Mouse (Mus musculus): Measurements from ENCODE around the gene Itpk1.
"Not testable (repeated sequence)": the region's sequence is repeated elsewhere in the genome, so short reads cannot be mapped to it uniquely, and the experiment has no call there.

Itpk1 gene

GRCm38 (mm10) chr12:102653003-102653402, 51.7 kb downstream of the Itpk1 start:
- DNase-seq = no peak

GRCm38 (mm10) chr12:102652420-102652819, 52.3 kb downstream of the Itpk1 start:
- DNase-seq = no peak

DNA sequence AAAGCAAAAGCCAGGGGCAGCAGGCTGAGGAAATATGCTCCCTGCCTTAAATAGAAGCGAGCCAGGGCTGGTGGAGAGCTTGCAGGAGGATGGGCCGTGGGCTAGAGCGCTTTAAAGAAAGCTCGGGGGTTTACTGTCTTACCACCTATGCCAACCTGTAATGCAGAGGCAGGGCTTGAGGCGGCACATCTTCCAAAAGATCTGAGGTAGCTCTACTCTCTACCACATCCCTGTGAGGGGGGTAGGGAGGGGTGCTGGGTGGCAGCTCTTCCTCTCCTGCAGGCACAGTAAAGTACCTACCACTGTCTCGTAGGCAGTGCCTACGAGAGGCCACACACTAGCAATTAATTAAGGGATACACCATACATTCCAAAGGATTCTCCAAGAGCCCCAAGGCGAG, 52.9 kb downstream of the Itpk1 start:
- DNase-seq = no peak

DNA sequence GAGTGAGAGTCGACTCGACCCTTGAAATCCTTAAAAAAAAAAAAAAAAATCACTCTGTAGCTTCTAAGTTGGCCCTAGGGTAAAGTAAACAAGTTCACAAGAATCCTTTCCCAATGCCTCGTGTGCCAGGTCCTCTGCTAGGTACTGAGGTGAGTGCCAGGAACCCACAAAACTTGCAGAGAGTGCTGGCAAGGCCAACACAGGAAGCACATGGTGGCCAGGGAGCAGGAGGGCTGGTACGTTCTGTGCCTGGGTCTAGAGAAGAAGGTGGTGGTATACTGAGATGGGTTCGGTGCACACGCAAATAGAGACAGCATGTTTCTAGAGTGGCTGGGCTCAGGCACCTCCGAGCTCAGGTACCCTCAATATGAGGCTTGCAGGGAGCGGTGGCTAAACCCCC, 53.3 kb downstream of the Itpk1 start:
- peak in 1 of 2 experiments; percentile 72 for DNase-seq

DNA sequence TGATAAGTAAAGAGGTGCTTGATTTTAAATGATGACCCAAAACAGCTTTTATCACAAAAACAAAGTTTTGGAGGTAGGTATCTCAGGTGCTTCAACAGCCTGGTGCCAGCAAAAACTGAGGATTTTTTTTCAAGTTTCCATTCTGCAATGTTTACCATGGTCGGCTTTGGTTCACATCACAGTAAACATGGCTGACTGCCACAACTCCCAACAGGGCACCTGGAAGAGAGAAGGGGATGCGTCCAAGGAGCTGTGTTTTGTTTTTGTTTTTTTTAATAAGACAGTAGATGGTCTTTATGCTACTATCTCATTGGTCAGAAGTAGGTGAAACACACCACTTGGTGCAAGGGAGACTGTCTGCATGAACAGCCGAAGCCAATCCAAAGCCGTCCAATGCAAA, 54.1 kb downstream of the Itpk1 start:
- DNase-seq = no peak

- DNase-seq = peak; percentile 72 to 89
Measured at GRCm38 (mm10) chr12:102647839-102648564, 56.7 kb downstream of the Itpk1 start.

DNA sequence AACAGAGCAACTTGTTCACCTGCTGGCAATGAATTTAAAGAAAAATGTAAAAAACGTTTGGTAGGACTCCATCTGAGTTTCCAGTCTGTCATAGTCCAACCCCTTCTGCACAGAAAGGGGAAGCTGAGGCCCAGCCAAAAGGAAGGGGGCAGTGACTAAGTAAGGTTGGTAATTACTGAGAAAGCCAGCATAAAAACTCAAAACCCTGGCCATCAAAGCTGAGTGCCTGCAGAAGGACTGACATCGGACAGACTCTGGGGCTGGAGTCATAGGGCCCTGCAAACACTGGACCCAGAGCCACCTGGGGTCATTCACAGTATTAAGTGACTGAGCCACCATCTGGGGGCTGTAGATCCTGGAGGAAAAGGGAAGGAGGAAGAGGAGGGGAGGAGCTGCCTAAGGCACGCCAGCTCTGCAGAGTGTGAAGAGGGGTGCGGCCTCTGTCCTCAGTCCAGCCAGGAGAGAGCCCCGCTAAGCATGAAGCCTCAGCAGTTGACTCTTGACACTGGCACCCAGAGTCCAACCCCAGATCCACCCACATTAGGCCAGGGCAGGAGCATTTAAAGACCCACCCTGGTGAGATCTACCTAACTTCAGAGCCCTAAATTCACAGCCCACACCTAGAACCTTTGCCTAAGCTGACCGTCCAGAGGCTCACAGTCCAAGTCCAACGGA, 58.0 kb downstream of the Itpk1 start:
- DNase-seq = peak; percentile 44 to 61

- no peak for DNase-seq
Measured at GRCm38 (mm10) chr12:102645911-102646585, 58.7 kb downstream of the Itpk1 start.

DNA sequence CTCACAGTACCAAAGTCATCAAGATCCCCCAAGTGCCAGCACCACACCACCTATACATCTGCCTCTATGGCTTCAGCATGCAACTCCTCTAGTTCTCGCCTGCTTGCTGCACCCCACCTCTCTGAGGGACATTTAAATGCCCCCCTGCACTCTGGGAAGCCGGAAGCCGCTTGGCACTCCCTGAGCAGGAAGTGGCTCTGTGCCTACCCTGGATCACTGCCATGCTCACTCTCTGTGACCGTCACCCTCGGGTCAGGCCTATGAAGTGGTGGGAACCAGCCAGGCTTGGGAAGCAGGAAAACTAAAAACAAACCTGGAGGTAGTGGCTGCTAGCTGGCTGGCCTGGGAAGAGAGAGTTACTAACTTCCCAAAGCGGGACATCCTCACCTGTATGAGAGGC, 61.4 kb downstream of the Itpk1 start:
- DNase-seq = peak; percentile 79 to 83

- no peak for DNase-seq
Measured at GRCm38 (mm10) chr12:102640436-102641163, 64.1 kb downstream of the Itpk1 start.

DNA sequence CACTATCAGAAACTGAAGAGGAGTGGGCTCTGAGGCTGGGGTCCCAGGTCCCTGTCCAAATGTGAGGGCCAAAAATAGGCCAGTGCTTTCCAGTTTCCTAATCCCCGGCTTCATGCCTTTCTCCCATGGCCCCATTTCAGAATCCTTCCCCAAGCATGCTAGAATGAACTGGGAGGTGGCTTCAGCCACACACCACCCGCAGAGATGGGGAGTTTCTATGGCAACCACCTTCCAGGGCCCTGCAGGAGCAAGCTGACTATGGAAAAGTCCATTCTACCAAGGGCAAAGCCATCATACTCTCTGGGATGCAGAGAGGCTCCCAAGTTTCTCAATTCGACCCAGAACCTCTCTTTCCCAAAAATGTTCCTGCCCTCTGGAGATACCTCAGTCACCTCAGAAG, 65.9 kb downstream of the Itpk1 start:
- DNase-seq = no peak

DNA sequence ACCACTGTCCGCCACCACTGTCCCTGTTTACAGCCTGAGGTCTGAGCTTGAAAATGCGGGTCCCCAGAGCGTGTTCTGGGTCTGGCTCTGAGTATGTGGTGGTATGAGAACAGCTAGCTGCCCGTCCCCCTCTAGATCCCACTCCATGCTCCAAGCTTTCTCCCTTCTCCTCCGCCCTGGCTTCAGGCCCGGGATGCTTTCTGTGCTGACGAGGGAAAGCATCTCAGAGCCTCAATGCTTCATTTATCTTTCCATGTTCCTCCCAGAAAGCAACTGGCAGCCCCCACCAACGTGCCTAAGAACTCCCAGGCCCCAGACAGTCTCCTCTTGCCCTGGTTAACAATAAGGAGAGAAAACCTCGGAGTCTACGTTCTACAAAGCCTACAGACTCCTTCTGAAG, 67.5 kb downstream of the Itpk1 start:
- no peak for DNase-seq

DNA sequence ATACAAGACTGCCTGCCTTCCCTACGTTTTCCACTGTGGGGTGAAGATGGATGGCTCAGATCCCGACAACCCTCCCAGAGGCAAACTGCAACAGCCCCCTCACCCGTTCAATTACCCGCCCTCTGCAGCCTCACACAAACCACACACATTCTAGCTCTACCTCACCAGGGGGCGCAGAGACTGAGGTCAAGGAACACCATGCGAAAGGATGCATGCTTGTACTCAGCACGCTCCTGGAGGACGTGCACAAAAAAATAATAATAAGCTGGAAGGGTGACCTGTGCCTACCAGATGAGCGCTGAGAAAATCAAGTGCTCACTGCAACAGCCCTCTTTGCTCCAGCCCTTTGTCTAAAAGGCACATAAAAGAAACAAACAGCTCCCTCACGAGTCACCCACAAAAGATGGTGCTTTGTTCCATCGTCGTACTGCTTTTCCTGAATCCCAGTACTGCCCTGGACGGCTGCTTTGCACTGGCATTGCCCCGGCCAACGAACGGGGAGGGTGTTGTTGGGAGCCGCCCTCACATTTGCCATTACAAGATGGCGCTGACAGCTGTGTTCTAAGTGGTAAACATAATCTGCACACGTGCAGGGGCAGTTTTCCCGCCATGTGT, 70.2 kb downstream of the Itpk1 start:
- no peak for DNase-seq

- DNase-seq = no peak
Measured at GRCm38 (mm10) chr12:102633083-102633501, 71.6 kb downstream of the Itpk1 start.

DNA sequence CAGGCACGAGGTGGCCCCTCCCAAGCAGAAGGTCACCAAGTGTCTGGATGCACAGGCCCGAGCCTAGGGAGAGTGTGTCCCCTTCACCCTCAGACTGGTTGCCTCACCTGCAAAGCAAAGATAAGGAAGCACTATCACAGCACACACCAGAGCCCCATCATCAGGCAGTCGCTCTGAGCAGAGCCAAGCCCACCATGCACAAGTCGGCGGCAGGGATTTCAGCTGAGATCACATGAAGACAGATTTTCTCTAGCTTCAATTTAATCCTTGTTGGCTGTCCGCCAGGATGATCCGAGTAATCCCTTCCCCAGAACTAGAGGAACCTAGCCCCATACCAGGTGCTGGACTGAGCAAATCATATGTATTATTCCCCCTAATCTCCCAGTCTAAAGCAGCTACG, 73.0 kb downstream of the Itpk1 start:
- DNase-seq = no peak

- not testable (repeated sequence) for DNase-seq
Measured at GRCm38 (mm10) chr12:102630471-102630870, 74.3 kb downstream of the Itpk1 start.

GRCm38 (mm10) chr12:102628221-102628620, 76.5 kb downstream of the Itpk1 start:
- no peak for DNase-seq

- no peak for DNase-seq
Measured at GRCm38 (mm10) chr12:102627545-102627944, 77.2 kb downstream of the Itpk1 start.

DNA sequence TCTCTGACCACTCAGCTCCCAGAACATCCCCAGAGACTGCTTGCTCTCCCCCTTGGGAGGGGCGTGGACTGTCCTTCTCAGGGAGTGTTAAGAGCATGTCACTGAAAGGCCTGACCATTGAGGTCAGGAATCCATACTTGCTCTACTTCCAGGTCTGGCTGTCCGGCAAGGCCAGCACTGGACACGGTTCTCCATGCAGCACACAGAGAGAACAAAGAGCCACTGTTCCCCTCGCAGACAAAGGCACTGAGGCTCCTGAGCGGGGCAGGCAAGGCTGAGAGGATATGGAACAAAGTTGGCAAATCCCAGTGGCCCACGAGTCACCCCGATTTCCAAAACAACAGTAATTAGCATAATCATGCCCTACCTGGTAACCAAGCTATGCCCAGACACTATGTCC, 77.9 kb downstream of the Itpk1 start:
- DNase-seq = no peak

DNA sequence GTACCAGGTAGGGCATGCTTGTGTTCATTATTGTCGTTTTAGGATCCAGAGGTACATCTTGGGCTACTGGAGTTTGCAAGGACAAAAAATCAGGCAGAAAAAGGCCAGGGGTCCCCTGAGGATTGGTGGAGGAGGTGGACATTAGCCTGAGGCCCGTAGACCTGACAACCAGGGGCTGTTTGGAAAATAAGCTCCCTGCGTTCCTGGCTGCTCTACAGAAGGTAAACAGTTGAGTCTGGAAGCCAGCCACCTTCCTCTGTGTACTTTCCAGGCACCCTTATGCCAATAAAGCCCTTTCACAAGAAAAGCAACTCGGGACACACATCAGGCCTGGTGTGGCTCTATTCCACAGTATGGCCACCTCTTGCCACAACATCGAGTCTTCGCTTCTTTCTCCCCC, 79.0 kb downstream of the Itpk1 start:
- DNase-seq = peak; percentile 51 to 64

GRCm38 (mm10) chr12:102625118-102625517, 79.6 kb downstream of the Itpk1 start:
- DNase-seq = no peak

GRCm38 (mm10) chr12:102623827-102624226, 80.9 kb downstream of the Itpk1 start:
- DNase-seq = peak; percentile 35 to 77

Data from lung, postnatal 4 days (tissue).